Mouse (Mus musculus) left cerebral cortex, postnatal 36 days (tissue): ENCODE measurements around the gene Usb1. TPM values are rescaled to one million over a fixed set of nuclear protein-coding genes. Genes with fewer than 3 reads are reported as not detected.
"Not testable (repeated sequence)": the region's sequence is repeated elsewhere in the genome, so short reads cannot be mapped to it uniquely, and the experiment has no call there.

Experiments used
- DNase-seq, 2 experiments: peaks; one replicate each; pipeline ENCODE4 v3.0.0; 2021 to 2022; ENCODE audit warnings: low spot score in 2 of 2, mixed read lengths in 1 of 2
- intact Hi-C: fragments of 180-260 bp; cut with DNase I; formaldehyde crosslinking; loops from one replicate; pipeline ENCODE4 v1.15.1; 2025
- total RNA-seq, 2 experiments: library from RNA; stranded (reverse); gene quantifications; 2 replicates each; pipeline ENCODE4 v1.2.3; 2021

Usb1 gene
- total RNA-seq, 2 experiments from 2014 or later = 12.0 to 13.6 TPM

- DNase-seq = no peak
- intact Hi-C loops = no loop called here
Measured at GRCm38 (mm10) chr8:95361016-95361341, 28.9 kb downstream of the Usb1 start.

- intact Hi-C loops = no loop called here
- no peak for DNase-seq
Measured at GRCm38 (mm10) chr8:95362272-95362671, 30.2 kb downstream of the Usb1 start.

GRCm38 (mm10) chr8:95363849-95364248 is 31.8 kb downstream of the Usb1 start:
- DNase-seq = no peak
- intact Hi-C loops = no loop called here

GRCm38 (mm10) chr8:95369581-95370326 is 37.7 kb downstream of the Usb1 start:
- intact Hi-C loops = no loop called here

GRCm38 (mm10) chr8:95373389-95374002 is 41.4 kb downstream of the Usb1 start:
- intact Hi-C loops = no loop called here

More at GRCm38 (mm10) chr8:95369581-95370326, 37.7 kb downstream of the Usb1 start:
- DNase-seq = no peak

GRCm38 (mm10) chr8:95374429-95374828 is 42.3 kb downstream of the Usb1 start:
- no peak for DNase-seq
- intact Hi-C loops = no loop called here

More at GRCm38 (mm10) chr8:95373389-95374002, 41.4 kb downstream of the Usb1 start:
- DNase-seq = no peak

GRCm38 (mm10) chr8:95375374-95375930 is 43.4 kb downstream of the Usb1 start:
- intact Hi-C loops = no loop called here
- DNase-seq = no peak

GRCm38 (mm10) chr8:95376309-95376999 is 44.4 kb downstream of the Usb1 start:
- intact Hi-C loops = no loop called here
- DNase-seq = no peak

- intact Hi-C loops = no loop called here
- no peak for DNase-seq
Measured at GRCm38 (mm10) chr8:95377101-95377500, 45.0 kb downstream of the Usb1 start.

GRCm38 (mm10) chr8:95377863-95378291 is 45.8 kb downstream of the Usb1 start:
- no peak for DNase-seq
- intact Hi-C loops = no loop called here

- DNase-seq, intact Hi-C loops: not testable (repeated sequence)
Measured at GRCm38 (mm10) chr8:95378928-95379327, 46.8 kb downstream of the Usb1 start.

- intact Hi-C loops = no loop called here
- DNase-seq = no peak
Measured at GRCm38 (mm10) chr8:95380953-95381352, 48.9 kb downstream of the Usb1 start.

- intact Hi-C loops = no loop called here
- no peak for DNase-seq
Measured at GRCm38 (mm10) chr8:95381595-95381994, 49.5 kb downstream of the Usb1 start.

- intact Hi-C loops = no loop called here
- DNase-seq = no peak
Measured at GRCm38 (mm10) chr8:95384501-95384900, 52.4 kb downstream of the Usb1 start.

GRCm38 (mm10) chr8:95386037-95386436 is 54.0 kb downstream of the Usb1 start:
- intact Hi-C loops = no loop called here
- DNase-seq = no peak

GRCm38 (mm10) chr8:95387221-95387620 is 55.1 kb downstream of the Usb1 start:
- no peak for DNase-seq
- intact Hi-C loops = no loop called here

GRCm38 (mm10) chr8:95387936-95388335 is 55.9 kb downstream of the Usb1 start:
- intact Hi-C loops = no loop called here
- DNase-seq = no peak

- DNase-seq = no peak
Measured at GRCm38 (mm10) chr8:95390312-95390711, 58.2 kb downstream of the Usb1 start.

GRCm38 (mm10) chr8:95391101-95391500 is 59.0 kb downstream of the Usb1 start:
- intact Hi-C loops = no loop called here
- no peak for DNase-seq

More at GRCm38 (mm10) chr8:95390312-95390711, 58.2 kb downstream of the Usb1 start:
- intact Hi-C loops = no loop called here

- no peak for DNase-seq
- intact Hi-C loops = no loop called here
Measured at GRCm38 (mm10) chr8:95392604-95393003, 60.5 kb downstream of the Usb1 start.
